Mouse (Mus musculus) erythroblast, embryonic 14.5 days (primary cell): ENCODE measurements around the gene 6330409D20Rik.

Source experiments
- GATA1 ChIP-seq: IDR thresholded peaks from 2 replicates; pipeline ENCODE4 v1.6.1; 2012; ENCODE audit warnings: low read length, inconsistent platforms, mixed read lengths
- TAL1 ChIP-seq: IDR thresholded peaks from 3 replicates; pipeline ENCODE4 v1.6.1; 2012; ENCODE audit warnings: low read length, inconsistent platforms, mixed read lengths

DNA sequence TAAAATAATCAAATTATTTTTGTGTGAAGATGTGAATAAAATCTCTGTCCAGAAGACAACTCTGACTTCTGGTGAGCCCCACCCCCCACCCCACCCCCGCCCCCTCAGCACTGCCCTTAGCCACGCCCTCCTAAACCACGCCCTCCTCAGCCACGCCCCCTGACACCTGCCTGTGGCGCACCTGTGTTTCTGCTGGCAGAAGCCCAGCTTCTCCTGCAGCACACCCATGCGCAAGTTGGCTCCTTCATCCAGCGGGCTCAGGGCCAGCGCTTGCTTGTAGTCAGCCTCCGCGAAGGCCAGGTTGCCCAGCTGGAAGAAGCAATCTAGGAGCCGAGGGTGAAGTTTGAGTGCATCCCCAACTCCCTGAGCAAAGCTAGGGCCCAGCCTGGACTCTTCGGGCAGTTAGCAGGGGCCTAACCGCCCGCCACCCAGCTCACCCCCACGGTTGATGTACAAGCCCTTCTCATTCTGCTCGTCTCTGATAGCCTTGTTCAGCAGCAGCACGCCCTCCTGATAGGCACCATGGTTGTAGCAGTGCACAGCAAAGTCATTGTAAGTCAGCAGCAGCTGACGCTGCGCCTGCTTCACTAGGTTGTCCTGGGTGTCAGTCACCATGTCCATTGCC is 28.0 kb upstream of the 6330409D20Rik start:
- TF ChIP-seq GATA1 (no peak), TAL1 (no peak)
